Mouse (Mus musculus): Measurements from ENCODE around the gene Tut4.

DNA sequence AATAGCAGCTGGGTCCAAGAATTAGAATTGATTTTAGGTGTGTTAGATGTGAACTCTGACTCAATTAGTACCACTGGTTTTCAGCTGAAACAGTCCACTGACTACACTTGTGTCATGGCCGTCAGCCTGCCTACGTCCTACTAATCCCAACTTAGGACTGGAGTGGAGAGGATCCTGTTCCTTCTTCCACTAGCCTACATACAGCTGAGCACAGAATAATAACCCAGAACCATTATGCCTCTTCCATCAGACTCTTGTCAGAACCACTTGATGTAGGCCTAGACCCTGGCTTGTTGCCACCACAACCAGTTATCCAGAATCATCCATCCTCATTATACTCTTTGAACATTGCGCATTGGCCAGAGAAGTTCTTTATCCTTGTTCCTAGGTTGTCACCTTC, 24.4 kb upstream of the Tut4 start:
- no peak for TF ChIP-seq EP300 (IDR thresholded peaks at IDR 0.05; ENCODE audit: low read depth)
- TF ChIP-seq CTCF (IDR thresholded peaks at IDR 0.05; ENCODE audit: low read depth) = no peak

Data from liver, embryonic 14.5 days (tissue).